Mouse (Mus musculus) myocyte (in vitro differentiated cells): ENCODE measurements around the gene Pitpnm3. TPM values are rescaled to one million over a fixed set of nuclear protein-coding genes. Genes with fewer than 3 reads are reported as not detected.
A peak's percentile ranks its signal among the peaks of the same experiment; 100 is the strongest.

ENCODE experiments used
- H3K27me3 ChIP-seq: one replicate; pipeline ENCODE4 v1.6.1; 2011; ENCODE audit not compliant: control insufficient read depth, insufficient read depth, insufficient read length
- H3K36me3 ChIP-seq: one replicate; pipeline ENCODE4 v1.6.1; 2011; ENCODE audit not compliant: control insufficient read depth, insufficient read depth
- H3K4me2 ChIP-seq: one replicate; pipeline ENCODE4 v1.6.1; 2011; ENCODE audit warnings: low read depth, control low read depth
- H3K4me3 ChIP-seq: one replicate; pipeline ENCODE4 v1.5.1; 2011; ENCODE audit warnings: mild to moderate bottlenecking, control low read depth, moderate library complexity
- H3K79me2 ChIP-seq: one replicate; pipeline ENCODE4 v1.6.1; 2011; ENCODE audit not compliant: control insufficient read depth, insufficient read depth
- H3ac ChIP-seq: one replicate; pipeline ENCODE4 v1.6.1; 2011; ENCODE audit not compliant: control insufficient read depth, insufficient read length
- CEBPB ChIP-seq: IDR thresholded peaks from 2 replicates; pipeline ENCODE4 v1.6.1; 2011; ENCODE audit warnings: mild to moderate bottlenecking, moderate library complexity; ENCODE audit not compliant: poor library complexity, insufficient read depth, severe bottlenecking
- E2F4 ChIP-seq: IDR thresholded peaks from one replicate; pipeline ENCODE4 v1.6.1; 2011; ENCODE audit warnings: mild to moderate bottlenecking, control low read depth, moderate library complexity; ENCODE audit not compliant: insufficient read depth
- MAX ChIP-seq: IDR thresholded peaks from one replicate; pipeline ENCODE4 v1.6.1; 2011; ENCODE audit warnings: low read depth, mild to moderate bottlenecking, control low read depth
- MYOD1 ChIP-seq, 3 experiments: IDR thresholded peaks; one replicate each; pipeline ENCODE4 v1.6.1; 2011; ENCODE audit warnings: control low read depth in 2 of 3, low read depth in 2 of 3, mild to moderate bottlenecking in 2 of 3, moderate library complexity in 1 of 3; ENCODE audit not compliant: insufficient read length in 2 of 3, control insufficient read depth in 1 of 3
- MYOG ChIP-seq, 3 experiments: IDR thresholded peaks; one replicate each; pipeline ENCODE4 v1.6.1; 2011; ENCODE audit warnings: control low read depth in 2 of 3, low read depth in 2 of 3, mild to moderate bottlenecking in 2 of 3; ENCODE audit not compliant: insufficient read length in 2 of 3, control insufficient read depth in 1 of 3, insufficient read depth in 1 of 3
- POLR2A ChIP-seq: IDR thresholded peaks from one replicate; pipeline ENCODE4 v1.6.1; 2011; ENCODE audit warnings: low read depth, mild to moderate bottlenecking, control low read depth, moderate library complexity; ENCODE audit not compliant: insufficient read length
- POLR2AphosphoS2 ChIP-seq: IDR thresholded peaks from one replicate; pipeline ENCODE4 v1.6.1; 2011; ENCODE audit warnings: low read depth, control low read depth; ENCODE audit not compliant: insufficient read length
- REST ChIP-seq: IDR thresholded peaks from one replicate; pipeline ENCODE4 v1.6.1; 2011; ENCODE audit warnings: mild to moderate bottlenecking, control low read depth, moderate library complexity; ENCODE audit not compliant: insufficient read depth, insufficient read length
- SRF ChIP-seq: IDR thresholded peaks from one replicate; pipeline ENCODE4 v1.6.1; 2011; ENCODE audit warnings: low read depth; ENCODE audit not compliant: control insufficient read depth, insufficient read length
- TCF12 ChIP-seq: IDR thresholded peaks from one replicate; pipeline ENCODE4 v1.6.1; 2011; ENCODE audit warnings: mild to moderate bottlenecking, control low read depth; ENCODE audit not compliant: poor library complexity, insufficient read depth, severe bottlenecking
- TCF3 ChIP-seq: IDR thresholded peaks from one replicate; pipeline ENCODE4 v1.6.1; 2011; ENCODE audit warnings: low read depth, control low read depth; ENCODE audit not compliant: insufficient read length
- USF1 ChIP-seq: IDR thresholded peaks from one replicate; pipeline ENCODE4 v1.6.1; 2011; ENCODE audit warnings: low read depth, mild to moderate bottlenecking, control low read depth, moderate library complexity
- polyA plus RNA-seq: library from polyadenylated mRNA; unstranded; fragments of >200 nt; fragmentation: generic; extraction: Trizol; gene quantifications from one replicate; pipeline ENCODE4 v1.2.1, GENCODE M21; 2012; ENCODE audit warnings: missing spikeins

Pitpnm3 gene
- polyA plus RNA-seq, 1 experiment, result 0.04 TPM

DNA sequence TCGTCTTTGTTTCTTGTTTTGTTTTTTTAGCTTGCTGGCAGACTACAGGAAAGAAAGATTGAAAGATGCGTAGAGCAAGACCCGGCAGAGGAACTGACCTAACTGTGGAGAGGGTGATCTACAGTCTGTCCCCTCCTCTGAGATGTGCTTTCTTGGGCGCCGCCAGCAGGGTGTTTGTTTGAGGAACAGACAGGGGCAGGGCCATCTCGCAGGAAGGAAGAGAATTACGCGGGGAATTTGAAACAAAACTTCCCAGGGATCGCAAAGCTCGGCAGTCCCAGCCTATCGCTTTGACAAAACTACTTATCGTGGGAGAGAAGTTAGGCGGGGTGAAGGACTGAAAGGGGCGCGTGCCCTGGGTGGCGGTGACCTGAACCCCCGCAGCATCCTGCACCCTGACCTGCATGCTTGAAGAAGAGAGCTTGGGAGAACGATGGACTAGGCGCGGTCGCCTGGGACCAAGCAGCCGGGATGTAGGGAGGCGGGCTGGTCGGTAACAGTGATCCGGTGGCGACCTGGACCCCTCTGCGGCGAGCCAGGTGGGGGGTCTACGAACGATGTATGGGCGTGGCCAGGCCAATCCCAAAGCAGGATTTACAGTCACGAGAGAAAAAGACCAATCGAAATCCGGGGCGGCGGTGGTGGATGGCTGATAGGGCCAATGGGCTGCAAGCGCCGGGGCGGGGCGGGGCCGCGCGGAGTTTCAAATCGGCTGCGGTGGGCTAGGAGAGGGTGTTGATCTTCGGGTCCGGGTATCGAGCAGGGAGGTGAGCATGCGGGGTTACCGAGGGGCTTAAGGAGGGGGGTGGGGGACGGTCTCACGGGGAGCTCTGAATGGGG lies 93.6 kb downstream of the Pitpnm3 start, which contains the start of gene Pimreg:
TSS of gene Pimreg (plus strand) at position 265 of the 840 bp plus-strand sequence.
- Histone ChIP-seq H3K79me2 (peaks cover 26% of the 10 kb centered on the region), H3K4me3 (peak within 1 kb of the TSS; percentile 91), H3ac (peak within 1 kb of the TSS; percentile 34), H3K4me2 (peak within 1 kb of the TSS; percentile 89), H3K36me3 (peaks cover 13% of the 10 kb centered on the region), H3K27me3 (no peaks in the 10 kb centered on the region)
- TF ChIP-seq CEBPB, result no peak
- peak; percentile 52 for TF ChIP-seq SRF
- peak; percentile 48 for TF ChIP-seq POLR2AphosphoS2
- TF ChIP-seq POLR2A, result peak; percentile 45
- TF ChIP-seq USF1, result peak; percentile 45
- peak; percentile 97 for TF ChIP-seq E2F4
- TF ChIP-seq MYOG (IDR thresholded peaks at IDR 0.05; ENCODE audit: control insufficient read depth in 1 of 3, insufficient read depth in 1 of 3, insufficient read length in 2 of 3, low read depth in 2 of 3), result no peak
- no peak for TF ChIP-seq MYOD1 (IDR thresholded peaks at IDR 0.05; ENCODE audit: control insufficient read depth in 1 of 3, insufficient read length in 2 of 3, low read depth in 2 of 3)

DNA sequence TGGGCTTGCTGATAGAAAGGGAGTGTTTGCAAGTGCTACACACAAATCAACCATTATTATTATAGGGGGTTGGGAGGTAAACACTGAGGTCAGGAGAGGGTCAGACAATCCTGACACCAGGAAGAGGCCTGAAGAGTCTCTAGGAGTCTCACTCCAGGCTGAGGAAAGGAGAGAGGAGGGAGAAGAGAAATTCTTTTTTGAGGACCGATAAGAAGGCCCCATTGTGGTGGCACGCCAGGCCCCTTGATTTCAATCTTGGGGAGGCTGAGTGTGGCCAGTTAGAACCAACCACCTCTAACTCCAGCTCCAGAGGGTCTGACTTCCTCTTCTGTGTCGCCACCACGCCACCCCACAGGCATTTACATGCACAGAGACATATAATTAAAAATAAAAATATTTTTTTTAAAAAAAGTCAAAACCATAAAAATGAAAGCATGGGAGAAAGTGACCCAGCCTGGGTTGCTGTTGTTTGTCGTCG lies 94.2 kb downstream of the Pitpnm3 start:
- H3K27me3 ChIP-seq, result no peaks in the 10 kb centered on the region
- TF ChIP-seq CEBPB (no peak), REST (no peak), MYOD1 (IDR thresholded peaks at IDR 0.05; ENCODE audit: control insufficient read depth in 1 of 3, insufficient read length in 2 of 3, low read depth in 2 of 3) (no peak), TCF12 (no peak), MAX (no peak), SRF (no peak), MYOG (IDR thresholded peaks at IDR 0.05; ENCODE audit: control insufficient read depth in 1 of 3, insufficient read depth in 1 of 3, insufficient read length in 2 of 3, low read depth in 2 of 3) (no peak), TCF3 (no peak), E2F4 (no peak), POLR2A (no peak), USF1 (no peak), POLR2AphosphoS2 (no peak)

DNA sequence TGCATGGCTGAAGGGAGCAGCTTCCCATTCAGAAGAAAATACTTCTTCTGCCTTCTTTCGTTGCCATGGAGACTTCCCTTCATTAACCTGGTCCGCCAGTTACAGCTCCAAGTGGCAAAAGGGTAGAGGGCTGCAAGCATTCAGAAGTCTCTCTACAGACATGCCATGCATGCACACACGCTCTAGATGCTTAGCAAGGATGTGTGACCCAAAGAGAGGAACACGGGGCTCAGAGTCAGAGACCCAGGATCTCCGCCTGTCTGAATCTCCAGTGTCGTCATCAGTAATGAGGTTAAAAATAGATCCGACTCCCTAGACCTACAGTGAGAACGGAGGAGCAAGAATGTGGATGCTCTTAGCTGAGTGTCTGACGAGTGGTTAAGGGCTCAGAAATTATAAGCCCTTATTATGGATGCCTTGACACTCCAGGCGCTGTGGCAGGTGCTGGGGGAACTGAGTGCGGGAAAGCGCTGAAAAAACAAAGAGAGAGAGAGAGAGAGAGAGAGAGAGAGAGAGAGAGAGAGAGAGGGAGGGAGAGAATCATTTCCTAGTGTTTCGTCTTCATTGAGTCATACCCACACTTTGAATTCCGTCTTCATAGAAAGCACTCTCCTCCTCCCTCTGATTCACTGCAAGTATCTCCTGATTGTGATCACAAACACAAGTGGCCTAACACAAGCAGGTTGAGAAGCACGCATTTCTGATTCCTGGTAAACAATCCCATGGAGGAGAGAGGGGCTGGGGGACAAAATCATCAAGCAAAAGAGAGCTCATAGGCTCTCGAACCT lies 95.8 kb downstream of the Pitpnm3 start:
- peaks cover 25% of the 10 kb centered on the region for H3K79me2 ChIP-seq
- no peak overlapping the region for H3ac ChIP-seq
- peak overlapping the region; percentile 89 for H3K4me2 ChIP-seq
- no peaks in the 10 kb centered on the region for H3K27me3 ChIP-seq
- no peaks in the 10 kb centered on the region for H3K36me3 ChIP-seq
- TF ChIP-seq MYOD1 (IDR thresholded peaks at IDR 0.05; ENCODE audit: control insufficient read depth in 1 of 3, insufficient read length in 2 of 3, low read depth in 2 of 3), result no peak
- no peak for TF ChIP-seq E2F4
- no peak for TF ChIP-seq MAX
- no peak for TF ChIP-seq TCF3
- peak; percentile 63 for TF ChIP-seq CEBPB
- no peak overlapping the region for H3K4me3 ChIP-seq

More for the DNA sequence above, 94.2 kb downstream of the Pitpnm3 start:
- peaks cover 8% of the 10 kb centered on the region for H3K36me3 ChIP-seq
- peak overlapping the region; percentile 89 for H3K4me2 ChIP-seq
- H3K4me3 ChIP-seq, result peak overlapping the region; percentile 91
- peaks cover 26% of the 10 kb centered on the region for H3K79me2 ChIP-seq
- no peak overlapping the region for H3ac ChIP-seq

DNA sequence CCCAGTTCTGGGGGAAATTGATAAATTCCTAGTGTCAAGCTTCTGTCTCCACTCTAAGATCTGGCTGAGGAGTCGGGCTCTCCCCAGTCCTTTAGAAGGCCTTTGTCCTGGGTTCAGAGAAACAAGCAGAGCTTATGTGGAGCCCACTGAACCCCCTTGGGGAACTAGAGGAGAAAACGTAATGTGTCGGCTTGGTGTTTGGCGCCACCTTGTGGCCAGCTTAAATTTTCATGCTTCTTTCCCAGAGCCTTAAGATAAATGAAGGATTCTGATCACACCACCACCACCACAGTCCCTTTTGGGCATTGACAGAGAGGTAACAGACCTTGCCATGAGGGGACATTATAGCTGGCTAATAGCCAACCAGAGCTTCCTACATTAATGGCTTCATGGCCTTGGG lies 97.6 kb downstream of the Pitpnm3 start:
- Histone ChIP-seq H3K4me2 (no peak overlapping the region), H3K36me3 (no peaks in the 10 kb centered on the region), H3ac (no peak overlapping the region), H3K4me3 (no peak overlapping the region), H3K79me2 (peaks cover 7% of the 10 kb centered on the region), H3K27me3 (no peaks in the 10 kb centered on the region)
- no peak for TF ChIP-seq TCF3

DNA sequence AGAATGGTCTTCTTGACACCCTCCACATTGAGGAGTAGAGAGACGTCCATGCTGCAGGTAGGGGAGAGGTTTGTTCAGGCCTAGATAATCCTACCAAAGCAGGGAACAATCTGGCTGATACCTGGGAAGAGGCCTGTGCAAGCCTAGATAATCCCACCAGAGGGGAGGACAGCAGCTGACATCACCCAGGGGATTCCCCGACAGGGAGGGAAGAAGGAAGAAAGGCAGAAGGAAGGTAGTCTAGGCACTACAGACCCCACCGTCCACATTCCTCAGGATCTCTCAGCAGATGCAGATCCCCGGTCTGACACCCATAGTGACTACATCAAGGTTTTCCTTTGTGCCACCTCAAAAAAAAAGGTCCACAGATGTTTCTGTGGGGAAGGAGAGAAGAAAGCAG lies 98.2 kb downstream of the Pitpnm3 start, which contains the start of gene Aipl1:
TSS of gene Aipl1 (minus strand) at position 101 of the 400 bp plus-strand sequence.
- Histone ChIP-seq H3K4me2 (no peak within 1 kb of the TSS), H3K36me3 (no peaks in the 10 kb centered on the region), H3K27me3 (no peaks in the 10 kb centered on the region), H3K79me2 (peaks cover 1% of the 10 kb centered on the region), H3ac (no peak within 1 kb of the TSS), H3K4me3 (no peak within 1 kb of the TSS)
- TF ChIP-seq POLR2A (no peak), REST (no peak), TCF3 (no peak), E2F4 (no peak), POLR2AphosphoS2 (no peak), SRF (no peak), MAX (no peak), USF1 (no peak), TCF12 (no peak), MYOG (IDR thresholded peaks at IDR 0.05; ENCODE audit: control insufficient read depth in 1 of 3, insufficient read depth in 1 of 3, insufficient read length in 2 of 3, low read depth in 2 of 3) (no peak), CEBPB (no peak), MYOD1 (IDR thresholded peaks at IDR 0.05; ENCODE audit: control insufficient read depth in 1 of 3, insufficient read length in 2 of 3, low read depth in 2 of 3) (no peak)
